Mouse (Mus musculus) forebrain, embryonic 12.5 days (tissue): Measurements from ENCODE around the gene Tnrc6a. TPM values are rescaled to one million over a fixed set of nuclear protein-coding genes. Genes with fewer than 3 reads are reported as not detected.
"Not testable (repeated sequence)": the region's sequence is repeated elsewhere in the genome, so short reads cannot be mapped to it uniquely, and the experiment has no call there.

Source experiments
- ATAC-seq: fragments of 200-750 bp; cut with Nextera tagmentation; 2 replicates; pipeline ENCODE4 v1.8.0; 2017; ENCODE audit warnings: moderate TSS enrichment; ENCODE audit not compliant: low FRiP score
- H3K27ac ChIP-seq: fragments of 300-500 bp; sonication (generic); 2 replicates; pipeline ENCODE4 v1.5.1; 2016; ENCODE audit warnings: mild to moderate bottlenecking
- H3K27me3 ChIP-seq: fragments of 300-500 bp; sonication (generic); 2 replicates; pipeline ENCODE4 v1.6.1; 2016; ENCODE audit warnings: mild to moderate bottlenecking
- H3K36me3 ChIP-seq: fragments of 300-500 bp; sonication (generic); replicated peaks from 2 replicates; pipeline ENCODE4 v1.6.1; 2016; ENCODE audit warnings: mild to moderate bottlenecking
- H3K4me1 ChIP-seq: fragments of 300-500 bp; sonication (generic); 2 replicates; pipeline ENCODE4 v1.6.1; 2016
- H3K4me2 ChIP-seq: fragments of 300-500 bp; sonication (generic); 2 replicates; pipeline ENCODE4 v1.6.1; 2016; ENCODE audit warnings: mild to moderate bottlenecking, moderate library complexity
- H3K4me3 ChIP-seq: fragments of 300-500 bp; sonication (generic); replicated peaks from 2 replicates; pipeline ENCODE4 v1.5.1; 2016; ENCODE audit warnings: mild to moderate bottlenecking
- H3K9ac ChIP-seq: fragments of 300-500 bp; sonication (generic); 2 replicates; pipeline ENCODE4 v1.6.1; 2016; ENCODE audit warnings: mild to moderate bottlenecking
- H3K9me3 ChIP-seq: fragments of 300-500 bp; sonication (generic); 2 replicates; pipeline ENCODE4 v1.6.1; 2016
- WGBS: fragments of 180-500 bp; shearing (Covaris S2); methylation state at CpG from one replicate; pipeline ENCODE4 v1.1.7; 2016; 5-methylcytosine and 5-hydroxymethylcytosine counted together
- polyA plus RNA-seq: library from polyadenylated mRNA; unstranded; fragments of >200 nt; fragmentation: Nextera tagmentation; extraction: Ambion mirVana; gene quantifications from 2 replicates; pipeline ENCODE4 v1.2.1, GENCODE M21; 2016

Tnrc6a gene
- 75.3 and 76.5 TPM in 2 replicates for polyA plus RNA-seq

DNA sequence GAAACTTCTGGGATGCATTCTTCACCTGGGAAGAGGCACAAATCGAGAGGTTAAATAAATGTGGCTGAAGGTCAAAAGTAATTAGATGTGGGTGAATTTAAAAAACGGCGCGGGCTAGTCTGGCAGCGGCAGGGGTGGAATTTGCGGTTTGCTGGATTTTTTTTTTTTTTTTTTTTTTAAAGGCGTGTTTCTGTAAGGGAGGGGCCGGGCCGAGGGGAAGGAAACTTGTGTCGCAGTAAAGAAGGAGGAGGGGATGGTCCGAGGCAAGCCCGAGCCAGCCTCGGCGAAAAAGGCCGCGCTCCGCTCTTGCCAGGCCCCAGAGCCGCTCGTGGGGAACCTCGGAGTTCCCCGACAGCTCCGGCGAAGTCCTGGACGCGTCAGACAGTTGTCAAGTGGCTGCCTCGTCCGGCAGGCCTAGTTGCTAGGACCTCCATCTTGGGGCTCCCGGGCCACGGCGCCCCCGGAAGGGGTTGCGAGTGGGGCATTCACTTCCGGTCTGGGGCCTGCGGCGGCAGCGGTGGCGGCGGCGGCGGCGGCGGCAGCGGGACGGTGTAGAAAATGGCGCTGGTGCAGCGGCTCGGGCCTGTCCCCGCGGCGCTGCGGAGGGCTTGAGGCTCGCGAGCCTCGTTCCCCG lies at the start of gene Tnrc6a:
Tnrc6a (plus strand) TSS at position 221 of the 634 bp plus-strand sequence.
- Histone ChIP-seq H3K36me3 (peaks cover 8% of the 10 kb centered on the region), H3K27ac (peak within 1 kb of the TSS; percentile 97), H3K9me3 (no peaks in the 10 kb centered on the region), H3K9ac (peak within 1 kb of the TSS; percentile 96), H3K27me3 (0 out of 2 replicates have a peak, but pooled peaks cover 10% of the 10 kb centered on the region), H3K4me1 (peaks cover 26% of the 10 kb centered on the region), H3K4me3 (peak within 1 kb of the TSS; percentile 98), H3K4me2 (peak within 1 kb of the TSS; percentile 62)
- WGBS = under 1% methylated on average over 50 of the region's 55 CpGs
- ATAC-seq = peak; percentile 93

DNA sequence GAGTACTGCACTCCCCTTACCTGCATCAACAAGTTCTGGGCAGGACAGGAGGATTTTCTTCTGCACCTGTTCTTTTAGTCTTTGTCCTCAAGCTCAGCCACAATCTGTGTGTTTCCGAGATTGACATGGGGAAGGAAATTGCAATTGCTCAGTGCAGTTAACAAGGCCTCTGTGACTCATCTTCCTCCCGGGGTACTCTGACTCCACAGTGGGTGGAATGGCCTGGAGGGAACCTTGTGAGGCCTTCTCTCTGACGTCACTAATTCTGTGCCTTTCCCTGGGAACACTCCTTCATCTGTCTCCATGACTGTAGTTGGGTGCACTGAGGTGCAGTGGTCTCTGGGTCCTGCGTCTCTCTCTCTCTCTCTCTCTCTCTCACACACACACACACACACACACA lies 41.4 kb upstream of the Tnrc6a start:
- ATAC-seq = no peak
- H3K4me2 ChIP-seq = no peak overlapping the region
- H3K9ac ChIP-seq = no peak overlapping the region
- no peak overlapping the region for H3K27ac ChIP-seq
- H3K9me3 ChIP-seq = no peaks in the 10 kb centered on the region
- peaks cover 55% of the 10 kb centered on the region for H3K27me3 ChIP-seq
- H3K4me3 ChIP-seq = no peak overlapping the region
- H3K36me3 ChIP-seq = no peaks in the 10 kb centered on the region
- H3K4me1 ChIP-seq = peaks cover 31% of the 10 kb centered on the region
- 77% methylated on average over 3 of the region's 4 CpGs for WGBS

DNA sequence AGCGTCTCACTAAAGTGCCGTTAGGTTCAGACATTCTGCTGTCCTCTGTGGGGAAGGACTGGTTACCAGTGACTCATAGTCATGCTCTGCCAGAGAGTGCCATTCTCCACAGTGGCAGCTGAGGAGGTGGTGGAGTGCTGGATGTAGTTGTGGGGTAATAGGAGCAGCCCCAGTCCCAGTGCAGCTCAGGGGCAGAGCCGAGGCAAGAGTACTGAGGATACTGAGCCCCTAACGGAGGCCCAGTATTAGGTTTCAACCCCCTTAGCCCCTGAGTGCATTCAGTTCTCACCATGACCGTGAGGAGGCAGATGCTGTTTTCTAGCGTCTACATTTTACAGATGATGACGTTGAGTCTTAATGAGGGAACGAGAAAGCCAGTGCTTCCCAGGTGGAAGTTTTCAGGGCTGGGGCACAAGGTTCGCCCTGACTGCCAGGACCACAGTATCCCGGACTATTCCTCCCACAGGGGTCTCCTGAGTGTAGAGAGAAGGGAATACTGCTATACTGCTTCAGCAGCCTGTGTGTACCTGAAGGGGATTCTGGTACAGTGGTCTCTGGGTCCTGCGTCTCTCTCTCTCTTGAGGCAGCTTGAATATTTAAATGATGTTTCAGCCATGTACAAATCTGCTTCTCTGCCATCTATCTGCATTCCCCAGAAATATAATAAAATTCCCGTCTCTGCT lies 40.1 kb upstream of the Tnrc6a start:
- 32% methylated on average over 12 of the region's 12 CpGs for WGBS
- no peaks in the 10 kb centered on the region for H3K36me3 ChIP-seq
- peak; percentile 43; the same call in 1 of the 2 replicates for ATAC-seq
- no peak overlapping the region for H3K4me3 ChIP-seq
- H3K27ac ChIP-seq = peak overlapping the region; percentile 91
- H3K9me3 ChIP-seq = no peaks in the 10 kb centered on the region
- H3K4me1 ChIP-seq = peaks cover 31% of the 10 kb centered on the region
- peaks cover 44% of the 10 kb centered on the region for H3K27me3 ChIP-seq
- H3K9ac ChIP-seq = no peak overlapping the region
- peak overlapping the region; percentile 50 for H3K4me2 ChIP-seq

DNA sequence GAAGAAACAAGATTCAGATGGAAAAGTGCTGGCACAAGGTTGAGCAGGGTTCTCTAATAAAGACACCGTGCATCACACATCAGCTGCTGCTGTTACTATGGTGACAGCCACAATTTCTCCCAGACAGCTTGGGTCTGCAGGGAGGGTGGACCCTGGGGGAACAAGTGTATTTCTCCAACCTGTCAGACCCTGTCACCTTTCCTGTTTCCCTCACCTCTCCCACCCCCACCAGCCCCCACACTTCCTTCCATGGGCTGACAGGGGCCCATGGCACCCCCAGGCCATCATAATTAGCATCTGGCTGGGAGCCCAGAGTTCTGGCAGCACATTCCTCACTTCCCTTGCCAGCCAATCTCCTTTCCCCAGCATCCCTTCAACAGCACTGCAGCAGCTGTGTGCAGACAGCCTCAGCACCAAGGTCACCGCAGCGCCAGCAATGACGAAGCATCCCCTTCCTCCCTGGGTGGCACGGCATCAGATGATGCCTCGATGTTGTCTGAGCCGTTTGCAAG lies 39.4 kb upstream of the Tnrc6a start:
- Histone ChIP-seq H3K36me3 (no peaks in the 10 kb centered on the region), H3K9ac (no peak overlapping the region), H3K27ac (peak overlapping the region; percentile 91), H3K9me3 (no peaks in the 10 kb centered on the region), H3K4me3 (peak overlapping the region; percentile 23), H3K4me2 (peak overlapping the region; percentile 50), H3K27me3 (peaks cover 37% of the 10 kb centered on the region), H3K4me1 (peaks cover 31% of the 10 kb centered on the region)
- under 1% methylated on average over 7 of the region's 7 CpGs for WGBS
- peak; percentile 93 for ATAC-seq

DNA sequence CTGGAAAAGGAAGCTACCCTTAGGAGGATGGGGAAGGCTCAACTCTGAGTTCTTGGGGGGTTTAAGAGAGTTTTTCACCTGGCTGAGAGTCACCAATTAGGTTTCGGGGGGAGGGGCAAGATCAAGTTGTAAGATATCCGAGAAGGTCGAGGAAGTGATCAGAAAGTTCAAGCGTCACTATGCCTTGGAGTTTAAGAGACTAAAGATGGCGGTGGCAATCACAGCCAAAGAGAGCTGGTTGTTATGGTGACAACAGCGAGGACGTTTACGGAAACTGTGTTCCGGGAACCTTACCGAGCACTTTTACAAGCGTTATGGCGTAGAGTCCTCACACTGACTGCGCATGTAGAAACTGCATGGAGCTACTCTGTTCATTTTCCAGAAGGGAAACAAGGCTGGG lies 39.0 kb upstream of the Tnrc6a start:
- peak overlapping the region; percentile 23 for H3K4me3 ChIP-seq
- H3K9ac ChIP-seq = no peak overlapping the region
- H3K9me3 ChIP-seq = no peaks in the 10 kb centered on the region
- peak overlapping the region; percentile 50 for H3K4me2 ChIP-seq
- WGBS = 23% methylated on average over 13 of the region's 13 CpGs
- peak overlapping the region; percentile 91 for H3K27ac ChIP-seq
- peaks cover 31% of the 10 kb centered on the region for H3K4me1 ChIP-seq
- H3K36me3 ChIP-seq = no peaks in the 10 kb centered on the region
- peak; percentile 25; the same call in 1 of the 2 replicates for ATAC-seq
- peaks cover 33% of the 10 kb centered on the region for H3K27me3 ChIP-seq

DNA sequence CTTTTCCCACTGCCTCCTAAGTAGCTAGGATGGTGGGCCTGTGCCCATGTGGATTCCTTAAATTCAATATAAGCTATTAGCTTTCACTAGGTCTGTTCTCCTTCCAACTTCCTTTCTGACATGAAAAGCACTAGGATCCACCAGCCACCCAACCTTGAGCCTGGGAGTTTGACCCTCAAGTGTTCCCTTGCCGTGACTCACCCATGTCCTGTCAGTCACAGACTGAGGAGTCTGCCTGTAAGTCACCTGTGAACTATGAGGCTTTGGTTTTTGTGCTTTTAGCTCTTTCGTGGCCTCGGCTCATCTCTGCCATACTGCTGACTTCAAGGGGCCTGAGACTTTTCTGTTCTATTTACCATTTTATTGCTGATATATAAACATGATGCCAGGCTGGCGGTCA lies 34.8 kb upstream of the Tnrc6a start:
- peaks cover 5% of the 10 kb centered on the region; the same call in 1 of the 2 replicates for H3K27me3 ChIP-seq
- H3K36me3 ChIP-seq = no peaks in the 10 kb centered on the region
- no peak overlapping the region for H3K27ac ChIP-seq
- no peak overlapping the region for H3K9ac ChIP-seq
- H3K4me3 ChIP-seq = no peak overlapping the region
- no peaks in the 10 kb centered on the region for H3K9me3 ChIP-seq
- ATAC-seq = no peak
- H3K4me1 ChIP-seq = peaks cover 20% of the 10 kb centered on the region
- H3K4me2 ChIP-seq = no peak overlapping the region
- WGBS = 85% methylated on average over 4 of the region's 4 CpGs

DNA sequence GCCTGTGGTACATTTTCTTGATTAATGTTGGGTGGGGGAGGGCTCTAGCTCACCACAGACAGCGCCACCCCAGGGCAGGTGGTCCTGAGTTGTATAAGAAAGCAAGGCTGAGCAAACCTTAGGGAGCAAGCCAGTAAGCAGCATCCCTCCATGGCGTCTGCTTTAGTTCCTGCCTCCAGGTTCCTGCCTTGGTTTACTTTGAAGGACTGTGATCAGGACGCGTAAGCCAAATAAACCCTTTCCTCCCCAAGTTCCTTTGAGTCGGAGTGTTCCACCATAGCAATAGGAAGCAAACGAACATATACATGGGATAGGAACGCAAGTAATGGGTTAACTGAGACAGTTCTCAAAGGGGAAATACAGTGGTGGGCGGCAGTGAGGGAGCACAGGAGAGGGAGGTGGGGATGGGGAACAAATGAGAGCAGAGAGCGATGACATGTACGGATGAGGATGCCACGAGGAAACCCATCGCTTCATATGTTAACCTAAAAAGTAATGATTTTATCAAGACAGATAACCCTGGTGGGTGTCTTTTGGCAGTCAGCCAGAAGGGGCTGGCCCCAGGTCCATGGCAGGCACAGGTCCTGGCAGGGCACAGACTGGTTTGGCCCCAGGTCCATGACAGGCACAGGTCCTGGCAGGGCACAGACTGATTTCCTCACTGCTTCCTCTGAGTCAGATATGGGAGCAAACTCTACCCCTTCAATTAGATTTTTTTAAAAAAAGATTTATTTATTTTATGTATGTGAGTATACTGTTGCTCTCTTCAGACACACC lies 27.2 kb upstream of the Tnrc6a start:
- ATAC-seq = no peak
- H3K9me3 ChIP-seq = peaks cover 6% of the 10 kb centered on the region; the same call in 1 of the 2 replicates
- H3K27ac ChIP-seq = no peak overlapping the region
- no peak overlapping the region for H3K4me3 ChIP-seq
- WGBS = 94% methylated on average over 12 of the region's 12 CpGs
- peaks cover 18% of the 10 kb centered on the region for H3K4me1 ChIP-seq
- H3K4me2 ChIP-seq = no peak overlapping the region
- H3K9ac ChIP-seq = no peak overlapping the region
- H3K36me3 ChIP-seq = no peaks in the 10 kb centered on the region
- no peaks in the 10 kb centered on the region for H3K27me3 ChIP-seq

DNA sequence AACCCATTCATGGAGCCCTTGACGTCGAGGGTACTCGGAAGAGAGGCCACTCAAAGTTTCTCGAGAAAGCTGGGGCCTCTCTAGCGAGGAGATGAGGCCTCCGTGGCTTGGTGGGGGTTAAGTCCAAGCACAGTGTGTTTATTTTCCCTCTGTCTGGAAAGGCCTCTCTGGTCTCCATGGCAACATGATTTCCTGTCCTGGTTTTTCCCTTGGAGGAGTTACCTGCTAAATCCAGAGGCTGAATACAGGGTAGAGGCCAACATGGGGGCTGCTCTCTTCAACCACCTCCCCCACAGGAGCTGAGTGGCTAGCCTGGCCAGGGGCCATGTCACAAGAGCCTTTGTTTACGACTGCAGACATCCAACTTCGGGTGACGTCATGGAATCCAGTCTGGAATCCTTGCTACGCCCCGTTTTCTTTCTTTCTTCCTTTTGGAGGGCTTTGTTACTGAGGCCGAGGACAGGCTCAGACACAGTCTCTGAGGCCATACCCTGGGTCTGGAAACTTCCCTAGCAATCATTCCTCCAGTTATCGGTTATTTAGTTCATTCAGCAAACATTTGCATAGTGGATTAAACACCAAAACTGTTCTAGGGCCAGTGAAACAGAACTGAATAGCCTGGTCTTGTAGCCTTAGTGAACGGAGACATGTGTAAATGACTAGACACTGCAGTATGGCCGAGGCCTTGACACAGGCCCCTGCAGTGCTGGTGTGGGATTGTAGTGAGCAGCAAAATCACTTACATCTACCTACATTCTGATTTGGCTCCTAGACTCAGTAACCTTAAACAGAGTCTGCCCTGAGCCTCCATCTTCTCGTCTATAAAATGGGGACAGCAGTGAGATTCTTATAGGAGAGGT lies 25.6 kb upstream of the Tnrc6a start:
- H3K9ac ChIP-seq = no peak overlapping the region
- peak overlapping the region; percentile 87 for H3K27ac ChIP-seq
- peak; percentile 94 for ATAC-seq
- no peaks in the 10 kb centered on the region for H3K36me3 ChIP-seq
- H3K4me3 ChIP-seq = no peak overlapping the region
- 10% methylated on average over 16 of the region's 16 CpGs for WGBS
- H3K4me2 ChIP-seq = peak overlapping the region; percentile 24
- H3K4me1 ChIP-seq = peaks cover 18% of the 10 kb centered on the region
- H3K9me3 ChIP-seq = peaks cover 6% of the 10 kb centered on the region; the same call in 1 of the 2 replicates
- H3K27me3 ChIP-seq = no peaks in the 10 kb centered on the region

DNA sequence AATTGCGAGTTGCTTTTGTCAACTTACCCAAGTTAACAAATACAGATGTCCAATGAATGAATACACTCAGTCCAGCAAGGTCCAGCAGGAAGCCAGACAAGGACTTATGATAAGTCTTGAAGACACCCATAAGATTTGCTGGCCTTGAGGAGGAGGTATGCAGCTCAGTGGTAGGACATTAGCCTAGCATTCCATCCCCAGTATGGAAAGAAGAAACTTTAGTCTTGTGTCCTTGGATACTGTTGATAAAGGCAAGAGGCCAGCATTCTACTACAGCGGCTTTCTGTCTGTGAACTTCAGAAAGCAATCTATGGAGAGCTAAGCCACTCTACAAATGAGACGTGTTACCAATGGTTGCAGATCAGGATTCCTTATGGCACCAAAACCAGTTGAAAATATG lies 22.4 kb upstream of the Tnrc6a start:
- Histone ChIP-seq H3K9me3 (peaks cover 3% of the 10 kb centered on the region; the same call in 1 of the 2 replicates), H3K4me2 (no peak overlapping the region), H3K27me3 (no peaks in the 10 kb centered on the region), H3K4me3 (no peak overlapping the region), H3K9ac (no peak overlapping the region), H3K4me1 (peaks cover 18% of the 10 kb centered on the region), H3K36me3 (no peaks in the 10 kb centered on the region), H3K27ac (no peak overlapping the region)
- ATAC-seq = no peak
- 90% methylated on average over 3 of the region's 3 CpGs for WGBS

DNA sequence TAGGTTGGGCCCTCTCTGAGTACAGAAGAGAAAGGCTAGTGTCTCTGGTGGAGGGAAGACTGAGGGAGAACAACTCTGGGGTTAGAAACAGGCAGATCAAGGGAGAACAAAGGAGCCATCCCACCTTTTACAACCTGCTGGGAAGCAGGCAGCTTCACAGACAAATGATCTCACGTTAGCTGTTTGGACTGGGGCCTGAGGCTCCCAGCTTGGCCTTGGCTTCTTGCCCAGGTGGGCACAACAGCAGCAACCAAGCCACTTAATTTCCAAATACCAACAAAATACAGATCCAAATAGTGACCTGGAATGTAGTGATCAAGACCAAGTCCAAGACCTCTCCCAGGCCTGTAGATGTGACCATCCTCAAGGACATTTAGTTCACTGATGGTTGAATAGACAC lies 18.3 kb upstream of the Tnrc6a start:
- H3K36me3 ChIP-seq, ATAC-seq, H3K27ac ChIP-seq, H3K27me3 ChIP-seq, H3K4me2 ChIP-seq, H3K9me3 ChIP-seq, H3K9ac ChIP-seq, H3K4me3 ChIP-seq: not testable (repeated sequence)
- peaks cover 11% of the 10 kb centered on the region for H3K4me1 ChIP-seq
- 29% methylated on average over 1 of the region's 1 CpGs for WGBS

DNA sequence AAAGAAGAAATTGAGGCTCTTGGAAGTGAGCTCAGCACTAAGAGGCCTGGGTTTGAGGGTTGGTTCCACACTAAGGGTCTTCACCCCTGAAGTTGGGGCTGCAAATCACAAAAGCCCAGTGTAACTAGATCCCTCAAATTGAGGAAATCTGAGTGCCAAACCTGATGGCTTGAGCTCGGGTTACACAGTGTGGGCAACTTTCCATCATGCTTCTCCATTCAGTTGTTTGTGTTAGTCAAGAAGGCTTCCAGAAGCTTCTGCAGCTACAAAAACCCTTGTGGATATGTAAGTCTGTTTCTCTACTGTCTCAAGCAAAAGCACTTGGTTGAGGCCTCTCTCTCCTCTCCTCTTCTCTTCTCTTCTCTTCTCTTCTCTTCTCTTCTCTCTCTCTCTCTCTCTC lies 17.8 kb upstream of the Tnrc6a start:
- Histone ChIP-seq H3K9ac (no peak overlapping the region), H3K36me3 (no peaks in the 10 kb centered on the region), H3K4me1 (peaks cover 11% of the 10 kb centered on the region), H3K4me2 (no peak overlapping the region), H3K4me3 (no peak overlapping the region), H3K27me3 (0 out of 2 replicates have a peak, but pooled peaks cover 9% of the 10 kb centered on the region), H3K9me3 (no peaks in the 10 kb centered on the region), H3K27ac (no peak overlapping the region)
- ATAC-seq = no peak
- 64% methylated on average over 1 of the region's 1 CpGs for WGBS
